Mouse (Mus musculus): ENCODE measurements around the gene Gm49630.
"Not testable (repeated sequence)": the region's sequence is repeated elsewhere in the genome, so short reads cannot be mapped to it uniquely, and the experiment has no call there.

Gene Gm49630

DNA sequence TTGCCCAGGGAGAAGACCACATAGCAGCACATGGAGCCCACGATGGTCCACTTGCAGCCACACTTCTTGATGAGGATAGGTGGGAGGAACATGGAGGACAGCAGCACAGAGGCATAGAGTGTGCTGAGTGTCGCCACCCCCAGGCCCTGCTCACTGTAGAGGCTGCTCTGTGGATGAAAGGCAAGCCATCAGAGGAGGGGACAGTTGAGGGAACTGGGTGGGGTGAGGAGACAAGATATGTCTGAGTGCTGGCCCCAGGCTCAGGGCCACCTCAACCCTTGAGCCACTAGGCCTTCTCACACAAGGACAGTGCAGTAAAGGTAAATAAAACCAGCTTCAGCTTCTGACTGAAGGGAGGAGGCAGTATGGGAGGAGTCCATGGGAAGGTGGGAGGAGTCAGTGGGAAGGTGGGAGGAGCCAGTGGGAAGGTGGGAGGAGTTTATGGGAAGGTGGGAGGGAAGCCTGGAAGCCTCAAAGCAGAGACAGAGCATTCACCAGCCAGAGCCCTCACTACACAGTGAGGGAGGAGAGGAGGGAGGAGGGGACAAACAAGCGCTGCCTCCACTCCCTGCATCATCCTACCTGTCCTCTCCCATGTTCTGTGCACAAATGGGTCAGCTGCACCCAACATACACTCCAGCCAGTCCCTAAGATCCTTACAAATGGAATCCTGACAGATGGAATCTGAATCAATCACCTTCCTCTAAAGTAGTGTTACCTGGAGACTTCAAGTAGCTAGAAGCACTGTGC is 5.3 kb upstream of the Gm49630 start:
- in situ Hi-C loops (cut with MboI; ENCODE audit: low pct_unique_long_range_greater_than_20kb in 1 of 2, low sequenced_read_pairs in 2 of 2, unreplicated experiment in 1 of 2), result not testable (repeated sequence)

DNA sequence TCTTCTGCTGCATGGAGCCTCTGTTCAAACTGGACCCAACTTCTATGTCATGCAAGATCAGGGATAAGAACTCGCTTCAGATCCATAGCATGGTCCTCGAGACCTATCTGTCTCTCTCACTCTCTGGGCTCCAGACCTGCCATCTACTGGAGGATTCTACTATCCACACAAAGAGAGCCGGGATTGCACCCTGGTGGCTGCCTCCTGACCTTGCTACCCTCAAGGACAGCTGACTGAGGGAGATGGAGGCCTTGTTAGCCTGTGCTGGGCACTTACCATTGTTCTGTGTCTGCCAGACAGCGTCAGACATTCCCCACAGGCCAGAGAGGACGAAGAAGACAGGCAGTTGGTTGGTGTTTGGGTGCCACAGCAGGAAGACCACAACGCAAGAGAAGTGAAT is 2.4 kb downstream of the Gm49630 start:
- in situ Hi-C loops (cut with MboI; ENCODE audit: low pct_unique_long_range_greater_than_20kb in 1 of 2, low sequenced_read_pairs in 2 of 2, unreplicated experiment in 1 of 2), result not testable (repeated sequence)

DNA sequence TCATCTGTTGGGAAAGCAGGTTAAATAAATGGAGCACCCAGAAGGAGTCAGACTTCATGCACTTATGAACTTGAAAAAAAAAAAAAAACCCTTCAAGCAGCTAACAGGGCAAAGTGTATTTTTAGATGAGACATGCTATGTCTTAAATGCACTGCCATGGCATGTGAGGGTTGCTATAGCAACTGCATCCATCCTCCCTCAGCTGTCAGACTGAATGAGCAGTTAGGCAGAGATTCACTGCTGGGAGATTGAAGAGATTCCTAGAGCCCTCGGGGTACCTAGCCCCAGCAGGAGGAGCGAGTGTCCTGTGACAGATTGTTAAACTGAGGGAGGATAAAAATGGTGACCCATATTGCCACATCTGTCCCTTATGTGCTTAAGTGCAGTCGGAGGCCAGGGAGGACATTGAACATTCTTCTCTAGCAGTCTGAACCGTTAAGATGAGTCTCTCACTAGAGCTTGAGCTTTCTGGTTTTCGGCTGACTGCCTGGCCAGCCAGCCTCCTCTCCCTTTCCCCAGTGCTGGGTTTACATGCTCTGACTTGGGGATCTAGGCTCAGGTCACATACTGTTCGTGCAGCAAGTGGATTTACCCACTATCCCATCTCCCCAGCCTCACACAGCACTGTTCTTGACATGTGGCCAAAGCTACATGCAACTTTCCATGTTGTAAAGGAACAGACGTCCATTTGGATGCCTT is 5.0 kb downstream of the Gm49630 start:
- in situ Hi-C loops (cut with MboI; ENCODE audit: low pct_unique_long_range_greater_than_20kb in 1 of 2, low sequenced_read_pairs in 2 of 2, unreplicated experiment in 1 of 2), result not testable (repeated sequence)

DNA sequence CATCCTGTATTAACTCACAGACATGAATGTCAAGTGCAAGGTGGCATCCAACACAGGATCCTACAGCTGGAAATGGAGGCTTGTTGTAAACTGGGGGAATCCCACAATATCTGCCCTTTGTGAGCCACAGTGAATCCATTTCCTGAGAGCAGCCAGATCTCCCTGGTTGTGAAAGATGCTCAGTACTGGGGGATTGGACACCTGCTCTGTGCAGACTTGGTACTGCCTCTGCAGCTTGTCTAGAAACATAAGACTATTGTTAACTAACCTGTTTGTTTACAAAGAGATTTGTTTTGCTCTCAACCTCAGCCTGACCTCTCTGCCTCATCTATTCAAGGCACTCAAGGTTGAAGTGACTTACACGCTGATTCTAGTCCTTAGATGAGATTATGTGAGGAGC is 5.5 kb downstream of the Gm49630 start:
- in situ Hi-C loops (cut with MboI; ENCODE audit: low pct_unique_long_range_greater_than_20kb in 1 of 2, low sequenced_read_pairs in 2 of 2, unreplicated experiment in 1 of 2), result not testable (repeated sequence)

DNA sequence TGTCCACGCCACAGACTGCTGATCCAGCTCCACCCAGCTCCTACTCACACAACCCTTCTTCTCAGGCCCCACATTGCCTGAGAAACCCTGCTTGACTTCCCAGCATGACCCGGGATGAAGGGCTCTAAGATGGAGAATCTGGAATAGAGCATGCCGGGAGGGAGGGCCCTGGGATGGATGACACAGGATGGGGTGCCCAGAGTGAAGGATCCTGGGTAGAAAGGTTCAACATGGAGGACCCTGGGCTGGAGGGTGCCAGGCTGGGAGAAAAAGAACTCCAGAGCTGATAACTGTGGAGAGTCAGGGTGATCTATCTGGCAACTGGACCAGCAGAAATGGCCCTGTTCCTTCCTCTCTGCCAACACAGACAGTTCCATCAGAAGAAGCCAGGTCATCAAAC is 6.2 kb downstream of the Gm49630 start:
- in situ Hi-C loops (cut with MboI; ENCODE audit: low pct_unique_long_range_greater_than_20kb in 1 of 2, low sequenced_read_pairs in 2 of 2, unreplicated experiment in 1 of 2), result not testable (repeated sequence)

DNA sequence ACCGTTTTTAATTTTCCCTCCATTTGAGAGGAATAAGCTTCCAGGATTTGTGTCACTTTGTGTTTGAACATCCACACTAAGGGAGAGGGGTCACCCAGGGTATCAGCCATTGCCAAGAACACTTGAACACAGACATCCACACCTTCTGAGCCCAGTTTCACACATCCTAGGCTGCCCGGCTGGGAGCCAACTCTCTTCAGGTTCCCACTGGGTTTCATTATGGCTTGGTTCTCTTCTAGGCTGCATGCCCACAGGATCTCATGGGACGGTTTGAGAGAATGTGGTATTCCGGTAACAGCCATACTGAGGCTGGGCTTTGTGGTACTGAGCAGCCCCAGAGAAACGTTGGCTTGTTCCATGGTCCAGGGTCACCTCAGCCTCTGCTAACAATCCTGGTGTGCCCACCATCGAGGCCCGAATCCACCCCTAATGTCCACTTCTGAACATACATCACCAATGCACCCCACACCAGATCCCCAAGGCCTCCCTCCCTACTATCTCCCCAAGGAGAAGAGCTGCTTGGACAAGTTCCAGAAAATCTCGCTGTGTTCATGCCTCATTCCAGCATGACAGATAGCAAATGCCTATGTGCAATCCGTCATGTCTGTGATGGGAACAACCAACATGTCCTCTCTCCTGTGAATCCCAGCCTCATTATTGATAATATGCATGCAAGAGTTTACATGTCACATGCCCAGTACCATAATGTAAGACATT is 10.9 kb downstream of the Gm49630 start:
- in situ Hi-C loops (cut with MboI; ENCODE audit: low pct_unique_long_range_greater_than_20kb in 1 of 2, low sequenced_read_pairs in 2 of 2, unreplicated experiment in 1 of 2), result not testable (repeated sequence)

DNA sequence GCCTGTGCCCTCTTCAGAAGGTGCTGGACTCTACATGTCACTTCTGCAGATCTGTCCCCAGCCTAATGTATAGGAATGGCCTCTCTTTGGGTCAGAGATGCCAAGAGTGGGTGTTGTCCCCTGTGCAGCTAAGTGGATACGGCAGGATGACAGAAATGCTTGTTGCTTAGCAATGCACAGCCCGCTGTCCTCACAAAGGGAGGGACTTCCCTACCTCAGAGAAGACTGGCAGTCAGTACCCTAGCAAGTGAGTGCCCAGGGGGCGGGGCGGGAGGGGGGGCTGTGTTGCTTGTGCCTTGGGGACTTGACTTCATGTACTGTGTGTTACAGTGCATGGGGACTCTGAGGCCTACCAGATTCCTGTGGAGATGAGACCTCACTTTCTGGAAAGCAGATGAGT is 12.0 kb downstream of the Gm49630 start:
- in situ Hi-C loops (cut with MboI; ENCODE audit: low pct_unique_long_range_greater_than_20kb in 1 of 2, low sequenced_read_pairs in 2 of 2, unreplicated experiment in 1 of 2), result not testable (repeated sequence)

DNA sequence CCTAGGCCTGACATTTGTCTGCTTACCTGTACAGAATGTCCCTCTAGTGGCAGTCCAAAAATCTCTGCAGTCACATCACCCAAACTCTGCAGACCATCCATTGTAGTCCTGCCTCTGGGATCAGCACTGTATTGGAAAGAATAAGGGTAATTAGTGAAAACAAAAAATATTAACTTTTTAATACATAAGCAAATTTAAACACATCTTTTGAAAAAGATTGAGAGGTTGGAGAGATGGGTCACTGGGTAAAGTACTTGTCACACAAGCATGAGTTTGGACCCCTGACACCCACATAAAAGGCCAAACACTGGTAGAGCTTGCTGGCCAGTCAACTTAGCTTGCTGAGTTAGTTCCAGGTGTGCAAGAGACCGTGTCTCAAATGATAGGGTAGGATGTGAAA is 19.2 kb downstream of the Gm49630 start, which contains the start of gene Ttll2:
Ttll2 (minus strand) TSS at position 101 of the 400 bp plus-strand sequence.
- in situ Hi-C loops (cut with MboI; ENCODE audit: low pct_unique_long_range_greater_than_20kb in 1 of 2, low sequenced_read_pairs in 2 of 2, unreplicated experiment in 1 of 2), result not testable (repeated sequence)

DNA sequence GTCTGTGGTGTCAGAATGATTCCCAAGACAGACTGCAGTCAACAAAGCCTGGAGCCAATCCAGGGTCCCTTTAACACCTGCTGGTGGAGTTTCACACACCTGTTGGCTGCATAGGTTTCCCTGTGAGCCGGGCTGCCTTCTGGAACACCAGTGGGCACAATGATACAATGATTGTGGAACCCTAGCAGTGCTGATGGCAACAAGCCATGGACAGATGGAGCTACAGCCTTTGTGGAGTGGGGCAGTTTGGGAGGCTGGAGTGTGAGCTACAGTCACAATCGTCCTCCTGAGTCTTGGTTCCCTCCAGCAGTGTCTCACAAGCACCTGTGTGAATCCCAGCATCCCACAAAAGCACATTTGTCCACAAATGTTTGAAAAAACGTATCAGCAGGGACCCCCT is 23.0 kb downstream of the Gm49630 start:
- in situ Hi-C loops (cut with MboI; ENCODE audit: low pct_unique_long_range_greater_than_20kb in 1 of 2, low sequenced_read_pairs in 2 of 2, unreplicated experiment in 1 of 2), result not testable (repeated sequence)

DNA sequence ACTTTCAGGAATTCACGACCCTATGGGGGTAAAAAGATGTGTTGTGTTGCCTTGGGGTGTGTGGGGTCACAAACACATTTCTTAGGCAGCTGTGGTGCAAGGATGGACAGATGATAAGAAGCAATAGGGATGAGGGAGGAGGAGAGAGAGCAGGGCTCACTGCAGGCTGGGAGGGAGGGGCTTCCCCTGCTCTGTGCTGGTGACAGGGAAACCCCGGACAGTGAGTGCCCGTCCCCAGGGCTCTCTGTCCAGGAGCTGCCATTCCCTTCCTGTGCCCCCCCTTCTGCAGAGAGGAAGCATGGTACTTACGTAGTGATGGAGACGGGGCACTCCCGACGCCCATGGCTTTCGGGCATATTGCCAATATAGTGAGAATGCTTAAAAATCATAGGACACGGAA is 34.4 kb downstream of the Gm49630 start:
- in situ Hi-C loops (cut with MboI; ENCODE audit: low pct_unique_long_range_greater_than_20kb in 1 of 2, low sequenced_read_pairs in 2 of 2, unreplicated experiment in 1 of 2), result not testable (repeated sequence)

DNA sequence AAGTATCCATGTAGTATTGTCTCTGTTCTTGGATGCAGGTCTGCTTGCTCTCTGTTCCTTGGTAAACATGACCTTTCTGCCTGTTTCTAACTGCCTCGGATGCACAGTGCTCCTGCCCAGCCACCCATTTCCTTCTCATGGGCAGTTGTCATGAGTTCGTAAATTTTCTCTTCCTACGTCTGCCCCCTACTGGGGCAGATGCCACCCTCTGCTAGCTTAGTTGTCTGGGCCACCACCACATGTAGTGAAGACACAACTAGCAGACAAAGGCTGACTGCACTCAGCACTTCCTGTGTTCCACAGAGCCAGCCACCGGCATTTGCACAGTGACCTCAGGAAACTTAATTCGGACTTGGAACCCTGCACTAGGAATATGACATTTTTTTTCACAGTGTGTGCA is 39.0 kb downstream of the Gm49630 start:
- in situ Hi-C loops (cut with MboI; ENCODE audit: low pct_unique_long_range_greater_than_20kb in 1 of 2, low sequenced_read_pairs in 2 of 2, unreplicated experiment in 1 of 2), result not testable (repeated sequence)

DNA sequence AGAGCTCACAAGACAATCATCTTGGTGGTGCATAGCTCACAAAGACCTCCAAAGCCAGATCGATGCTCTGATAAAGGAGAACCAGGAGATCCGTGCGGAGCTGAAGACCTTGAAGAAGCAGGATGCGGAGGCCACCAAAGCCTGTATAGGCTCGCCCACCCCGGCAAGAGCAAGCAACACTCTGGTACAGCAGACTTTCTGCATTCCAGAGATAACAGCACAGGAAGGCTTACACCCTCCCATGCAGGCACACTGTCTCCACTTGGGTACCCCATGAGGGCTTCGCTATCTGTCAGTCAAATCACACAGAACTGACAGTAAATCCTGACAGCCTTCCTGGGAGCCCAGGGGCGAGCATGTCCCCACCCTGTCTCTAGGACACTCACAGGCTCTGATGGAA is 45.4 kb downstream of the Gm49630 start:
- in situ Hi-C loops (cut with MboI; ENCODE audit: low pct_unique_long_range_greater_than_20kb in 1 of 2, low sequenced_read_pairs in 2 of 2, unreplicated experiment in 1 of 2), result not testable (repeated sequence)

DNA sequence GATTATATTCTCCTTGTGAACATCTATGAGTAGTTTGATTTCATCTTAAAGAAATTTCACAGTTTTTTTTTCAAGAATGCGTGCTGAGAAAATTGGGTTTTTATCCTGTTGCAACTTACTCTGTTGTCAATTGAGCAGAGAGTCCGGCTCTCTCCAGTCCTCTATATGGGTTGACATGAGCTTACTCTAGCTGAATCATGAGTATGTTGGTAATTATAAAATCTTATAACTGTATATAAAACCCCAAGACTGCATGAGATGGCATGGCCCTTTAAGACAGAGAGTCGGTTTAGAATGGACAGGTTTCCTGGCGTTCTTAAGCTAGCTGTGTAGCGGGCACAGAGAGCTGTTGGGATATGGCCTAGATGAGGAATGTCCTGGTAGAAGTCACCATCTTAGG is 47.4 kb downstream of the Gm49630 start, which contains the start of gene Tcp10a:
Tcp10a (plus strand) TSS at position 301 of the 400 bp plus-strand sequence.
- in situ Hi-C loops (cut with MboI; ENCODE audit: low pct_unique_long_range_greater_than_20kb in 1 of 2, low sequenced_read_pairs in 2 of 2, unreplicated experiment in 1 of 2), result not testable (repeated sequence)

DNA sequence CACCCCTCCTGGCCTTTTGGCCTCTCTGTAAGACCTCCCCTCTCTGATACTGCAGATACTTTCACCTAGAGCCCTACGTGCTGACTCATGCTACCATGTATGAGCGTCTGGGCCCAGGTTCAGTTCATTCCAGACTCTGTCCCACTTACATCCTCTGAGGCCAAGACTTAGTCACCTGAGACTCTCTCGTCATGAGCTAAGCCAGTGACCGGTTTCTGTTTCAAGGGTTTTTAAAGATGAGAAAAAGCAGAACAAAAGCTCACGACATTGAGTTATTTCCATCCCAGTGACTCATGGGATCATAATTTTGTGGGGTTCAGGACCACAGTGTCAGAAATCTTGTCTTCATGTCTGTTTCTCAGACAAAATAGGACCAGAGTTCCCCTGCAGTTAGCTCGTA is 52.0 kb downstream of the Gm49630 start:
- in situ Hi-C loops (cut with MboI; ENCODE audit: low pct_unique_long_range_greater_than_20kb in 1 of 2, low sequenced_read_pairs in 2 of 2, unreplicated experiment in 1 of 2), result not testable (repeated sequence)

DNA sequence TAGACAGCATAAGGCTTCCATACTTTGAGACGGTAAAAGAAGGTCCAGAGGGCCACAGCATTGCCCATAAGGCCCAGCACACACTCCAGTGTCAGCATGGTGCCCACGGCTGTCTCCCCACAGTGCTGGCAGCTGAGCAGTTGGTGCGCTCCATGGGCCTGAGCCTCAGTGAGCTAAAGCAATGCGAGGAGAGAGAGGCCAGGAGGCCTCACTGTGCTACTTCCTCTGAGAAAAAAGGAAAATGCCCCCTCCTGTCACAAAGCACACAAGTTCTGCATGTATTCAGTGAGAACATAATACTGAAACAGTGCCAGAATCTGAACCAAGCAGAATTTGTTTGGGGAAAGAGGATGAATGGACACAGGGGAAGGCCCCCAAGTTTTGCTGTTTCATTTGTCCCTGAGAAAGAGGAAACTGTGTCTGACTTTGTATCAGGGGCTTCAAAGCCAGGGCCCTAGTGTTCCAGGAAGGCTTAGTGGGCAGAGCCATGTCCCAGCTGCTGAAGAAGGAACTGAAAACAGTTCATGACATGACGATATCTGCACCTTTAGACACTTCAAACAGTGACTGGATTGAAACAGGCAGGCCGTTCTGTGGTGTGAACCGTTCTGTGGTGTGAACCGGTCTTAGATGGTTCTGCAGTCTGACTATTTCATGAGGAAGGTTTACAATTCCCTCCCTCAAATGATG is 55.9 kb downstream of the Gm49630 start:
- in situ Hi-C loops (cut with MboI; ENCODE audit: low pct_unique_long_range_greater_than_20kb in 1 of 2, low sequenced_read_pairs in 2 of 2, unreplicated experiment in 1 of 2), result not testable (repeated sequence)

DNA sequence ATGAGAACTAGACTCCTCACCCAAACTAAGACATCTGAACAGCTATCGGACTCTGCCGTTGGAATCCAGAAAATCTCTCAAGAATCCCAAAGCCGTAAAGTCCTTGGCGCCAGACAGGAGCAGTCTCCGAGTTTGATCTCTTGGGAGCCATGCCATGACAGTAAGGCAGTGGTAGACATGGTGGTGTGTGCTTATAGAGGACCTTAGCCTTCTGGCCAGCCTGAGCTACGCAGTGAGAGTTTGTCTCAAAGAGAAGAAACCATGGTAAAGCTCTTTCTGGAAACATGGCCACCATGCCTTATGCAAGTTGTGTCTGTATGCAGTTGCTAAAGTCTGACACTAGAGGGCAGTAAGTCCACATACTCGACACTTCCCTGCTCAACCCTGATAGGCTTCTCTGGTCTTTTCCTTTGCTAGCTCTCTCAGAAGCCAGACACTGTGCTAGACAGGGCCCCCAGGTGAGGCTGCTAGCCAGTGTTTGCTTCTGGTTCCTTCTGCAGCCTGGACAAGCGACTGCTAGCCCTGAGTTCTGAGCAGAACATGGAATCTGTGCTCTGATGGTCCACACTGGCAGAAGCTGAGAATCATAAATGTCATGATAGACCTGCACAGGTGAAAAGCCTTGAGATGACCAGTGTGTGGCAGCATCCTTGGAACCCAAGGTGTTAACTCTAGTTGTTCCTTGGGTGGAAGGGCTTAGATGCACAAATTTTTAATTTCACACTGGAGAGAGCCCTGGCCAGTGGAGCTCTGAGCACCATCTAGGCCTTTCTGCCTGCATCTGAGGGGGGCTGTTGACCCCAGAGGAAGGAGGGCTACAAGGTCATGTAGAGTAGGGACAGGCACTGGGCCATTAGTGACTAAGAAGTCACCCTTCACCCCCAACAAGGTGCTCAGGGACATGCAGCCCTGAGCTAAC is 65.2 kb downstream of the Gm49630 start:
- in situ Hi-C loops (cut with MboI; ENCODE audit: low pct_unique_long_range_greater_than_20kb in 1 of 2, low sequenced_read_pairs in 2 of 2, unreplicated experiment in 1 of 2), result not testable (repeated sequence)
